In genomic region chr2:25267241-25267640, GRCm38 (mm10) we compare ENCODE assay signal across 11 mouse cellular contexts. TPM values are rescaled to one million over a fixed set of nuclear protein-coding genes. Genes with fewer than 3 reads are reported as not detected.
A peak's percentile ranks its signal among the peaks of the same experiment; 100 is the strongest.
DNase-seq lines count a peak whose midpoint lies in the region; ATAC-seq lines count a peak whose summit lies in the region.
"Had no signal": no experiment of that assay in that cellular context is flagged by ENCODE, and none has a peak within 500 bp of the region (broad histone marks: within the 10 kb centered on the region; RNA-seq: fewer than 3 reads in every experiment).

No protein-coding gene starts in this region.

- peak overlapping the region; percentile 64 for H3K27ac ChIP-seq in liver, embryonic 12.5 days

- H3K9ac ChIP-seq in liver, embryonic 12.5 days: peak overlapping the region; percentile 52
- H3K9ac ChIP-seq: heart, embryonic 12.5 days; lung, embryonic 14.5 days had no signal

- 0 out of 2 replicates have a peak, but pooled peaks have one; percentile 10 for ATAC-seq in frontal cortex, adult (ENCODE audit: low TSS enrichment)
- no peak for ATAC-seq in liver, embryonic 12.5 days
- ATAC-seq: activated CD4-positive, CD25-positive, alpha-beta regulatory T cell, adult 4 months had no signal

- H3K36me3 ChIP-seq in liver, embryonic 12.5 days: peaks cover 33% of the 10 kb centered on the region

- no peak overlapping the region for H3K4me3 ChIP-seq in liver, embryonic 12.5 days
- H3K4me3 ChIP-seq: heart, embryonic 12.5 days had no signal

- H3K27me3 ChIP-seq in liver, embryonic 12.5 days (replicated peaks): peaks cover 11% of the 10 kb centered on the region

- no peaks in the 10 kb centered on the region for H3K9me3 ChIP-seq in liver, embryonic 12.5 days (replicated peaks)
- H3K9me3 ChIP-seq: heart, embryonic 12.5 days had no signal

- DNase-seq in frontal cortex, postnatal 10 days (ENCODE audit: low spot score in 2 of 2): no peak
- DNase-seq in retina, postnatal 1 day: peak; percentile 93
- no peak for DNase-seq in retina, embryonic 14.5 days (ENCODE audit: low spot score)
- DNase-seq in thymus, adult 18-20 months: no peak
- no peak for DNase-seq in adrenal gland, adult 18-20 months (ENCODE audit: low spot score in 2 of 2)
- DNase-seq in yolk sac, embryonic 10.5 days (ENCODE audit: low spot score): no peak
- DNase-seq: lung, embryonic 14.5 days had no signal

- peaks cover 77% of the 10 kb centered on the region for H3K4me1 ChIP-seq in liver, embryonic 12.5 days

- H3K4me2 ChIP-seq in liver, embryonic 12.5 days: peak overlapping the region; percentile 100
- H3K4me2 ChIP-seq: lung, embryonic 14.5 days had no signal

RNA-seq across cellular contexts. Expression of gene Tprn, which starts 4.8 kb away (rescaled TPM):
- 7.9 and 9.0 TPM in 2 replicates for polyA plus RNA-seq in liver, embryonic 12.5 days (2016; fragmentation: Nextera tagmentation; extraction: Ambion mirVana)
- 1 to 10 TPM; 8.2 to 9.4 TPM for total RNA-seq in adrenal gland, adult 18-20 months (2021)

RNA-seq across cellular contexts. Expression of gene Ssna1, which starts 5.0 kb away (rescaled TPM):
- 164 and 179 TPM in 2 replicates for polyA plus RNA-seq in liver, embryonic 12.5 days (2016; fragmentation: Nextera tagmentation; extraction: Ambion mirVana)
- total RNA-seq in adrenal gland, adult 18-20 months (2021): 10 to 100 TPM; 37.2 to 40.1 TPM

RNA-seq across cellular contexts. Expression of gene Anapc2, which starts 5.0 kb away (rescaled TPM):
- 63.6 and 65.3 TPM in 2 replicates for polyA plus RNA-seq in liver, embryonic 12.5 days (2016; fragmentation: Nextera tagmentation; extraction: Ambion mirVana)
- total RNA-seq in adrenal gland, adult 18-20 months (2021): 10 to 100 TPM; 75.5 to 82.4 TPM

RNA-seq across cellular contexts. Expression of gene Tmem203, which starts 12.0 kb away (rescaled TPM):
- polyA plus RNA-seq in liver, embryonic 12.5 days (2016; fragmentation: Nextera tagmentation; extraction: Ambion mirVana): 16.2 and 17.3 TPM in 2 replicates
- 10 to 100 TPM; 19.5 to 24.4 TPM for total RNA-seq in adrenal gland, adult 18-20 months (2021)

RNA-seq across cellular contexts. Expression of gene AL732309.1, which starts 20.6 kb away (rescaled TPM):
- polyA plus RNA-seq in liver, embryonic 12.5 days (2016; fragmentation: Nextera tagmentation; extraction: Ambion mirVana): 4.4 and 4.8 TPM in 2 replicates
- total RNA-seq in adrenal gland, adult 18-20 months (2021): 1 to 10 TPM; 2.2 to 5.7 TPM
